Mouse (Mus musculus): ENCODE data around the gene Asic2.

DNA sequence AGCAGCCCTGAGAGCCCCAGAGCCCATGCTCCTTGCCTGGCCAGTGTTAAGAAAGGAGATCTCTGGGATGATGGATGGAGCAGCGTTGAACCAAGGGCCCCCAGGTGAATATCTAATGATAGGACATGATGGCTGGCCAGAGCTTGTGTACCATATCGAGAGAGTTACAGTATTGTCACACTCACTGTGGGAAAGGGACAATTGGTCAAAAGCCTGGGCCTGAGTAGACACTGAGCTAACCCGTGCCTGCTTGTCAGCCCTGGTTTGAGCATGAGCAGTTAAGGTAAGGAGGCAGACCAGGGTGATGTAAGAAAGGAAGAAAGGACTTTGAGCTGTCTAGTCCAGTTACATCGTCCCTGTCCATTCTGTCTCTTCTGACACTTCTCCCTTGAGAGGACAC lies 365.3 kb downstream of the Asic2 start:
- TF ChIP-seq CTCF (conservative IDR thresholded peaks at IDR 0.05; ENCODE audit: insufficient read depth, insufficient read length, low read depth, low read length) = no peak
- no peak for TF ChIP-seq POLR2A (IDR thresholded peaks at IDR 0.05; ENCODE audit: low read depth, low read length)
